Mouse (Mus musculus) adrenal gland, adult 18-20 months (tissue): ENCODE data around the gene Flrt3. TPM values are rescaled to one million over a fixed set of nuclear protein-coding genes. Genes with fewer than 3 reads are reported as not detected.

Experiments used
- DNase-seq, 2 experiments: peaks; one replicate each; pipeline ENCODE4 v3.0.0; 2021 to 2022; ENCODE audit warnings: low spot score in 2 of 2
- total RNA-seq, 2 experiments: library from RNA; stranded (reverse); gene quantifications; 1 replicate in 1 of 2; 2 replicates in 1 of 2; pipeline ENCODE4 v1.2.3; 2021

Flrt3 gene
- total RNA-seq, 2 experiments from 2014 or later: 5.2 to 8.7 TPM

DNA sequence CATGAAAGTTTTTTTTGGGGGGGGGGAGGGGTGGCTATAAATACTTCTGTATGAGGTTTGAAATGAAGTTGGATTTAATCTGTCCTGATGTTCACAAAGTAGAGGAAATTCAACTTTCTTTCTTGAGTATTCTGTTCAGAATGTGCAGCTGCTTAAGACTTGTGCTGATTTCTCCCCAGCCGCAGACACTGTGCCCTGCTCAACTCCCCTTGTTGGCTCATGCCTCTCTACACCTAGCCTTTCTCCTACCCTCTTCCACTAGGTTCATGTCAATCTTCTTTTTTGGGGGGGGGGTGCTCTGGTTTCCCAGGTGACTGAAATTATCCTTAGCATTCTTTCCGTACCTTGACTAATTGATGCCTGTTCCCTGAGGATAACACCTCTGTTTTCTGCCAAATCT, 17.3 kb downstream of the Flrt3 start:
- DNase-seq: no peak

GRCm38 (mm10) chr2:140653481-140653880, 17.8 kb downstream of the Flrt3 start:
- DNase-seq: no peak

GRCm38 (mm10) chr2:140621730-140622337, 49.4 kb downstream of the Flrt3 start:
- DNase-seq: no peak

GRCm38 (mm10) chr2:140615451-140615850, 55.8 kb downstream of the Flrt3 start:
- DNase-seq: no peak
